Mouse (Mus musculus) mature B cell (primary cell): Measurements from ENCODE around the gene Tenm2.

ENCODE experiments used
- in situ Hi-C: fragments of 300-500 bp; cut with MboI; formaldehyde crosslinking; loops from 2 replicates; pipeline ENCODE4 v1.14.3; 2019

Gene Tenm2

GRCm38 (mm10) chr11:36362514-36362913 is 873.2 kb downstream of the Tenm2 start:
- in situ Hi-C loops = no loop called here

GRCm38 (mm10) chr11:36353252-36353651 is 882.5 kb downstream of the Tenm2 start:
- in situ Hi-C loops = no loop called here

DNA sequence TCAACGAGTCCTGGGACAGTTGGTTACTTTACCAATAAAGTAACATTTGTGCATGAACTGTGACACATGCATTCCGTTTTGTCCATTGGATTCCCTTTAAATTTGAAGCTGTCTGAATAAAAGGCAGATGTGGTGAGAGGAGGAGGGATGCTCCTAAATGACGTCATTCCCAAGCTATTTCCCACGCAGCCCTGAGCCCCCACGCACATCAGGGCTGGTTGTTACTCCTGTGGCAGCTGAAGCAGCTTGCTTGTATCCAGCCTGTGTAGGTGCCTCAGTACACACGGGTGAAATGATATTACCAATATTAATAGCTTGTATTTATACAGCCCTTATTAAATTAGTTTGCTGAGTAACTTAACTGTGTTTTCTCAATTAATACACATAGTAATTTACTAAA is 884.0 kb downstream of the Tenm2 start:
- in situ Hi-C loops = no loop called here

DNA sequence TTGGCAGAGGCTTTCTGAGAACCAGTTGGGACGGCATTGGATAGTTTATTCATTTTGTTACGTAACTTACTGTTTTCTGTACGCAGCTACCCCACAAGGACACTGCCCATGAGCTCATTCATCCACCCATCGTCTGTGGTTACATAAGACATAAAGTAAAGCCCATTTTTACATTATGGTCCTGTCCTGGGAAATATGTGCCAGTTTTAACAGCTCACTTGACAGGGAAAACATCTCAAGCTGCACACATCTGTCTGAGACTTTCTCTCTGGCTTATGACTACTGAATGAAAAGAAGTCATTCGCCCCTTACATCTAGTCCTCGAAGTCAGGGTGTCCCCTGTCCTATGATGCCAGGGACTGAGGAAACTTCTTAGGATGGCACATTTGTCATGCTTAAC is 884.4 kb downstream of the Tenm2 start:
- in situ Hi-C loops = no loop called here

DNA sequence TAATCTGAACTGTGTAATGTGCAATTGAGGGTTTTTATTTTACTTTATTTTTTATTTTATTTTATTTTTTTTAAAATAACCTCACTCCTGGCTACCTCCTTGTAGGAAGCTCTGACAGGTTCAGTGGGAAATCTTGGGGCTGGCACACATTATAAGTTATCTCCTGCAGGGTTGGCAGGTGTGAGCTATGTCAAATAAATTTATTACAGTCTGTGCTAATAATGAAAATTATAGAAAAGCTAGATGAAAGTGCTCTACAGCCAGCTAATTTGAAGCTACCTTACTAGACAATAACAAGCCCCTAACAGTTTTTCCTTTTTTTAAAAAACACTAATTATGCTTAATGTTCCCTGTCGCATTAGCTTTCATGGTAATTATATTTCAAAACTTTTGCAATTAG is 885.5 kb downstream of the Tenm2 start:
- in situ Hi-C loops = no loop called here

GRCm38 (mm10) chr11:36349856-36350255 is 885.9 kb downstream of the Tenm2 start:
- in situ Hi-C loops = no loop called here

- in situ Hi-C loops = no loop called here
These were observed 894.0 kb downstream of the Tenm2 start for GRCm38 (mm10) chr11:36341799-36342198.

GRCm38 (mm10) chr11:36338424-36338823 is 897.3 kb downstream of the Tenm2 start:
- in situ Hi-C loops = no loop called here

- in situ Hi-C loops = no loop called here
These were observed 898.7 kb downstream of the Tenm2 start for GRCm38 (mm10) chr11:36337063-36337462.

- in situ Hi-C loops = no loop called here
These were observed 900.6 kb downstream of the Tenm2 start for GRCm38 (mm10) chr11:36335147-36335546.

DNA sequence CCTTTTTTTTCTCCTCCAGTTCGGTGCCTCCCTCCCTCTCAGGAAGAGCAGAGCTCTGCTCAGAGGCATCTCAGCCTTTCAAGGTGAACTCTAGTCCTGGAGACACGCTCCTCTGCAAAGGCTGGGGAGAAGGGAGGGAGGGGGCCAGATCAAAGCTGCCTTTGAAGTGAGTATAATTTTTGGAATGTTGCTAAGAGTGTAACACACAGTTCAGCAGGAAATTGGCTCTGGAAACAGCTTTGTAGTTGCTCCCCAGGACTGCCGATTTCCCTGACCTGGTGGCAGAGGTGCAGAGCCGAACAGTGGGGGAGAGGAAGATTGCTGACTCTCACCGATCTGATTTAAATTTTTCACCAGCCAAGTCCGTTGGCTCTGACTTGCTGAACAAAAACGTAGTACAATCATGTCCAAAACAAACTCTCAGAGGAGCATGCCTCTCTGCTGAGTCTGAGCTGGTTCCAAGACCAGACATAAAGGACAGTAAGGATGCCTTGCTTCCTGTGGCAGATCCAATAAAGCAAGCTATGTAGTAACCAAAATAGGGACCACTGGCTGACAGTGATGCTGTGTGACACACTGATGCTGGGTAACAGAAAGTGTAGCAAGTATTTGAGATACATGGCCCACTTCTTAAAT is 901.5 kb downstream of the Tenm2 start:
- in situ Hi-C loops = no loop called here

- in situ Hi-C loops = no loop called here
These were observed 903.5 kb downstream of the Tenm2 start for GRCm38 (mm10) chr11:36332222-36332621.

DNA sequence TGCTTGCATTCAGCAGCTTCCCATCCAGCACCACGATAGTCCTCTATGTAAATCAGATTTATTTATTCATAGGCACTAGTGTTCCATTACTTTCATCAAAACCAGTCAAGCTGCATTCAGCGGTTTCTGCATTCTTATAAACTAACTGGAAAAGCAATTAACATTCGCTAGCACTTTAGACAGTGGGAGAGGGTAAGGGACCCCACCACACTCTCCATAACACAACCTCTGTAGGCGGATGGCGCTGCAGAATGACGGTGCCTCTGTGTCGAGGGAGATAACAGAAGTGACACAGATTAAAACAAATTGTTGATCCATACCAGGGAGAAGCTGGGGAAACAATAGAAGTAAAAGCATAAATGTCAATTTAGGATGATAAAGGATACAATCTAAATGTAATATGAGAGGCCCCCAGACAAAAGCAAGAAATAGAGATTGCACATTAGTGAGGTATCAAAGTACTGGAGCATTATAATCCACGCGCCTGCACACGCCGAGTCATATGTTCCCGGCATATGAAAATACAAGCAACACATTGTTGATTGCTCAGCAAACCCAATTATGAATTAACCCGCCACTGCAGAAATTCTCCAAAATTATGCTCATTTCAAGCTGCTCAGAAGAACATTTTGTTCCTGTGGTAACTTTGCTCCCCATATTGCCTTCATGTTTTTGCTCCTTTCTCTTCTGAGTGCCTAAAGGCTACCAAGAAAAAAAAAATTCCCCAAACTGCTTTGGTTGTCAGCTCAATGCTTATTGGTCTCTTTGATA is 904.2 kb downstream of the Tenm2 start:
- in situ Hi-C loops = no loop called here

- in situ Hi-C loops = no loop called here
These were observed 908.5 kb downstream of the Tenm2 start for GRCm38 (mm10) chr11:36327243-36327642.

DNA sequence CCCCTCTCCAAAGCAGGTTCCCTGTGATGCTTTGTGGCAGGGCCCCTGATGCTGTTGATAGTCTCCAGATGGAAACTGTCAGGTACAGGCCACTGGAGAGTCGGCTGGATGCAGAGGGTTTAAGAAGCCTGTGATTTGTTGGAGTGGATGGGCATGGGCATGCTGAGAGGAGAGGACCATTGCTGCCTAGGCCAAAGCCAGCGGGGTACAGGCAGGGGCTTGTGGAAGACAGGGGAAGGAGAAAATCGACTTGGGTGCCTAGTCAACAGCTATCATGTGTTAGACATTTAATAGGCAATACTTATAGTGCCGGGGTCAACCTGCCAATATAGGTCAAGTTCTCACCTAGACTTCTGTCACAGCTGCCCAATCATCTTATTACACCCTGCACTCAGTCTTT is 926.4 kb downstream of the Tenm2 start:
- in situ Hi-C loops = no loop called here

GRCm38 (mm10) chr11:36307276-36307675 is 928.5 kb downstream of the Tenm2 start:
- in situ Hi-C loops = no loop called here

GRCm38 (mm10) chr11:36305348-36305950 is 930.3 kb downstream of the Tenm2 start:
- in situ Hi-C loops = no loop called here

DNA sequence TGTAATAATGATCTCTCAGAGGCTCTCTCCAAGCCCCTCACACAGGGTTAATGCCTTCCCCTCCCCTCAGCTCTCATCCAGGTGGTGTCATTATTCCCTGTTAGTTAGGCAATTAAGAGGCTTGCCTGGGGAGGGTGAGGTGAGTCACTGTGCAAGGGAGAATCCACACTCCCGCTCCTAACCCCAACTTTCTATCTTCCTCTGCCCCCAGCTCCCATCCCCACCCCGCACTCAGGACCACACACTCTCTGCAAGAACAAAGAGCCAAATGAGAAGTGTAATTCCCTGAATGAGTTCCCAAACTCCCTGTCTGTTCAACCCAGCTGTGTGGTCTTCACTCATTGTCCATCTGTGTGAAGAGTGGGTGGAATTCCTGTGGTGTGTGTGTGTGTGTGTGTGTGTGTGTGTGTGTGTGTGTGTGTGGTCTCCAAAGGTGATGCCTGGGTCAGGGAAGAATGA is 932.8 kb downstream of the Tenm2 start:
- in situ Hi-C loops = no loop called here

- in situ Hi-C loops = no loop called here
These were observed 933.7 kb downstream of the Tenm2 start for GRCm38 (mm10) chr11:36302096-36302495.

DNA sequence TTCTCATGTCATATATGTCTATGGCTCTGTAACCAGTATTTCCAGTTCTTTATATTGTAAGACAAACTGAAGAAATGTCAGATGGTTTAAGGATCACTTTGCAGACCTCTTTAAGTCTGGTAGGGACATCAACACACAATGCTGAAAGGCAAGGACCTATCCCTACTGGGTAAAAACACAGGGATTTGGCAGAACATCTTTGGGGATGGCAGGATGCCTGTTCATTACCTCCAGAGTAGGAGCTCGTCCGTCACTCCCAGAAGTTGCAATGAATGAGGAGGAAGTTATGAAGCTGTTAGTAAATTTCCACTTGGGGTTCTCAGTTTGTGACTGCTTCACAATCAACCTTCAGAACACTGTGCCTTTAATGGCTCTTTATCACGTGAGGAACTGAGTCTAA is 939.2 kb downstream of the Tenm2 start:
- in situ Hi-C loops = no loop called here

- in situ Hi-C loops = no loop called here
These were observed 943.6 kb downstream of the Tenm2 start for GRCm38 (mm10) chr11:36292206-36292605.

DNA sequence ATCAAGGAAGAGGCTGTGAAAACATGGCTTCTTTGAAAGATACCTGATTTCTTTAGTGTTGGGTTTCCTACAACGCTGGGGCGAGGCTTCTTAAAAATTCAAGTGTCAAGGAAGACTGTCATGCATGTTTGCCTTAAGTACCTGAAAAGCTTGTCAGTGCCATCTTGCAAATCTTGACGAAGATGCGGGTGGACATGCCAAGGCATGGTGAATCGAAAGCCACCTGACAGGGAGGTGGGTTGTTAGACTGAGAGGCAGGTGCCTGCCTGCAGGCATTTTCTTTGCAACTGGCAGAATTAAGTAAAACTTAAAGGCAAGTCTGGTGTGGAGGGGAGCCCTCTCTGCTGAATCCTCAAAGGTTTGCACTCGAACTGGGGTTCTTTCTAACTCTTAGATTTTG is 949.5 kb downstream of the Tenm2 start:
- in situ Hi-C loops = no loop called here

DNA sequence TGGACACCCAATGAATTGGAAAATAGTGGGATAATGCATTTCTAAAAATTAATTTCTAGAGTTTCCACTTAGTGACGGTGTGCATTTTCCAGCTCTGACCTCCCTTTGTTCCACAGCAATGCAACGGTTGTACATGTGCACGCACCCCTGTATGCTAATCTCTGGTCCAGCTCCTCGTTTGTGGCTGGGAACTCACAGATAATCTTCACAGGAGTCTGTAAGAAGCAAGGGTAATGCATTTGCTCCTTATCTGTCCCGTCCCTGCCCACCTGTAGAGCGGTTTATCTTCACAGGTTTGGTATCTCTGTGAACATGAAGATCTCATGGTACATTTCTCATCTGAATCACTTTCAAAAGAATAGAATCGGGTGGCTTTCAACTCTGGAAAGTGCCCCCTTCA is 955.2 kb downstream of the Tenm2 start:
- in situ Hi-C loops = no loop called here
